Mouse (Mus musculus) cerebellum, postnatal 10 days (tissue): ENCODE results near the gene Clasp1.

Experiments
- DNase-seq, 2 experiments: peaks; one replicate each; pipeline ENCODE4 v3.0.0; 2021; ENCODE audit warnings: mixed read lengths in 2 of 2

Clasp1 gene

GRCm38 (mm10) chr1:118454817-118455216 lies 66.0 kb downstream of the Clasp1 start:
- no peak for DNase-seq

GRCm38 (mm10) chr1:118457256-118457882 lies 68.5 kb downstream of the Clasp1 start:
- peak; percentile 39 to 57 for DNase-seq

GRCm38 (mm10) chr1:118457883-118458259 lies 69.0 kb downstream of the Clasp1 start:
- no peak for DNase-seq

DNA sequence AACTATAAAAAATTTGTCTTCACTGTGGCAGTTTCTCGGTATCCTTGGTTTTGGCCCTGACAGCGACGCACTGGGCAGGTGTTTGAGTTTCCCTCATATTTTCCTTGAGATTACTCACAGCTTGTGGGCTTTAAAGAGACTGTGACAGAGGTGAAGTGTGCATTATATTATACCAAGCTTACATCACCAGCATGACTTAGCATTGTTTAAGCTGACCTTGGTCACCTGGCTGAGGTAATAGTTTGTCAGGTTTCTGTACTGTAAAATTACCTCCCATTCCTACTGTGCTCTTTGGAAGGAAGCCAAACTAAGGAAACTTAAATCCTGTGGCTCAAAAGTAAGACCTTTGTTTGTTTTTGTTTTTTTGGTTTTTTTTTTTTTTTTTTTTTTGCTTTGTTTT lies 69.4 kb downstream of the Clasp1 start:
- no peak for DNase-seq

- peak; percentile 92 to 93 for DNase-seq
Observed at GRCm38 (mm10) chr1:118458963-118459920, 70.4 kb downstream of the Clasp1 start.

DNA sequence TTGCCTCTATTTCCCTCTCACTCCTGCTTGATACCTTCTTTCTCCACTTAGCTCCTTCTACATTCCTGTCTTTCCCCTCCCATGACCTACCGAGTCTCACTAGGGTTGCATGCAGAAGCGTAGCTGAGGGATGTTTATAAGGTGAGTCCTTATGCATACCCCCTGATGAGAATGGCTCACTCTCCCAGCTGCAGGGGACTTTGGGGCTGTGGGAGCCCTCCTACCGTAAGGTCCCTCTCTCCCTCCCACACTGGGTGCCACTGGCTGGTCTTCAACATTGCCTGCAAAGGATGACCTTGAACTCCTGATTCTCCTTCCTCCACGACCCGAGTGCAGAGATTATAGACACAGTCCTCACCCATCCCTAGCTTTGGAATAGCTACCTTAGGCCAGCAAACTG lies 71.9 kb downstream of the Clasp1 start:
- DNase-seq, result no peak

- peak in 1 of 2 experiments; percentile 18 for DNase-seq
Observed at GRCm38 (mm10) chr1:118466041-118466440, 77.2 kb downstream of the Clasp1 start.

DNA sequence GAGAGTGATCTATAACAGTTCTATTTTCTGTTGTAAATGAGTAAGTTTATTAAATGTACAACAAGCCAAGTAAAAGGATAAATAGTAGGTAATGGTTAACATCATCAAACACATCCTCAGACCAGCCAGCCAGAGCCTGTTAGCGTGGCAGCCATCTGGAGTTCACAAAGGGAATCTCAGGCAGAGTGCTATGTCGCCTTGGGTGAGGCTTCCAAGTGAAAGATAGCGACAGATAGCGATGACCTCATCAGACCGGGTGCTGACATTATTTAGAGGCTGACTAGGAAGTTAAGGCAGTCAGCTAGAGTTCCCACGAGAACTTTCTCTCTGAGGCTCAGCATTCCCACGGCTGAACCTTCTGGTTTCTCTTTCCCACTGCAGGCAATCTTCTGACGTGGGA lies 83.5 kb downstream of the Clasp1 start:
- no peak for DNase-seq

DNA sequence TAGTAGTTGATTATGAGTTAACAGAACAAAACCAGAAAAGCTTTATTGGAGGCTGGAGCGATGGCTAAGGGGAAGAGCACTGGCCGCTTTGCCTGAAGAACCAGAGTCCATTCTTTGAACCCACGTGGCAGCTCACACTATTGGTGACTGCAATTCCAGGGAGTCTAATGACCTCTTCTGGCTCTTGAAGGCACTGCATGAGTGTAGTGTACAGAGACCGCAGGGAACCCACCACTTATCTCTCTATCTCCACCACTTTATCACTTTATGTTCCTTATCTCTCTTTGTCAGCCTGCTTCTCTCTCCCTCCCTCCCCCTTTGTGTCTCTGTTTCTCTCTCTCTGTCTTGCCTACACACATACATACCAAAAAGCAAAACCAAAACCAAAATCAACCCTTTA lies 88.1 kb downstream of the Clasp1 start:
- peak; percentile 66 to 67 for DNase-seq

DNA sequence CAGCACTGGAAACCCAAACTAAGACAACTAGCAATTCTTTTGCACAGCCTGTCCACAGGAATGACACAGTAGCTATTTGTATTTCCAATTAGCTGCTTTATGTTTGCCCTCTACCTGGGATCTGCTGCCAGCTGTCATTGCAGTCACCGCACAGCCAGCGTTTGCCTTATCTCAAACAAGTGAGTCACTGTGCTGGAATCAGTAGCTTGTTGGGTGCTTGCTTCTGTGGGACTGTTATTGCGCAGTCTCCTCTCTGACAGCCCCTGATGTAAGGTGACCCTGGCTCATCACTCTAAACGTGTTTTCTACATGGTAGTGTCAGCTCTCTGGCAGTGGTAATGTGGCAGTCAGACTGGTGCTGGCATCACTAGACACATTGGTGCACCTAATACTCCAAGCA lies 90.4 kb downstream of the Clasp1 start:
- no peak for DNase-seq

DNA sequence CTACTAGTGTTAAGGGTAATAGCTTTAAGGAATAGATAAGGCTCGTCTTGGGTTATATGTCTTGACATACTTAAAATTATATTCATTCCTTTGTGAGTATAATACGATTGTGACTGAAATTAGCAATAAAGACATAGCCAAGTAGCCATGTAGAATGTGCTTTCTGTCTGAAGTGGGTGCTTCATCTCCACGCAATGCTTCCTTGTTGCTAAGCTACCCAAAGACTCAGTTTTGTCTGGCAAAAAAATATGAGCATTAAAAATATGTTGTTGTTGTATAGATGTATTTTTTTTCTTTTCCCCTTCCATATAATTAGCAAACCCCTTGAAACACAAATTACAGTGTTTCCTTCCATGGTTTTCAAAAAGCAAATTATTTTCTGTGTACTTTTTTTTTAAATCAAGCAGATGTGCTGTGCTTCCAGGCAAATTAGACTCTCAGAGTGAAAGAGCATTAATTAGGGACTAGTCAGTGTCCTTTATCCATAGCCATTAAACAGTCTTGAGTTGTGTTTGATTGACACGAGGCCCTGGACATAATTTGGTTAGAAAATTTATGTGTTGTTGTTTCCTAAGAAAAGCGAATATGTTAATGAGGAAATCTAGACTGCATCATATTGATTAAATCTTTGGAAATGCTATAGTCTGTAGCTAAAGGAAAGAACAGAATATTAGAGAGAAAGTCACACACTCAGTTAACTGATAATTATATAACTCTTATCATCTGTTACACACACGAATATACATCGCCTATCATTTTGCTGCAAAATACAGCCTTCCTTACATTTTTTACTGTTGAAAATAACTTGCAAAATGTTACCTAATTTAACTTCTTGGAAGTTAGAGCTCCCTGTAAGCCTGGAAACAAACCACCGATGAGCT lies 91.9 kb downstream of the Clasp1 start:
- DNase-seq, result no peak

DNA sequence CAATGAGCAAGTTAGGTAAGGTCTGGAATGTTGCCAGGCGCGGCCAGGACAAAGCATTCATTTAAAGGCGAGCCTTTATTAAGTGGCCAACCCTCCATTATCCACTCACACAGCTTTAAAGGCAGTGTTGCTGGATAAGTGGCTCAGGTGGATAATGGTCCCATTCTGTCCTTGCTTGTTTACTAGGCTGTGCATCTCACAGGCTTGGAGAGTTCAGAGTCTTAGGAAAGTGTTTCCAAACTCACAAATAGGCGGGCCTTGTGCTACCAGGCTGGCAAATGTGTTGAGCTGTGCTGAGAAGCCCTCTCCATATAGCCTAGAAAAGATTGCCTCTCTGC lies 92.5 kb downstream of the Clasp1 start:
- peak in 1 of 2 experiments; percentile 16 for DNase-seq

DNA sequence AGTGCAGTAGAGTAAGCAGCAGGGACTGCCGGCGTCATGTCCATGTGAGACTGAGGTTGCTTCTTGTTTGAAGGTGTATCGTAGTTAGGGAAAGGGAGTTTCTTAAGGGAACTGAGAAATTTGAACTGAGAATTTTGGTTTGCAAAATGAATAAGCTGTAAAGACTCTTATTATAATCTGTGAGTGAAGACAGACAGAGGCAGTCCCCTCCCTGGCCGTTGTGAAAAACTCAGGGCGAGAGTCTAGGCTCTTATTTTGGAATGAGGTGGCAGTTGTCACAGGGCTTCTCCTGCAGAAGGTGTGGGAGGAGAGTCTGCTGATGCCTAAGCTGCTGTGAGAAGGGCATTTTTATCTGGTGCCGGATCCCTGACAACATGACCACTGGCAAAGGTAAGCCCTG lies 92.8 kb downstream of the Clasp1 start:
- DNase-seq, result no peak

GRCm38 (mm10) chr1:118482285-118483019 lies 93.6 kb downstream of the Clasp1 start:
- DNase-seq, result no peak

DNA sequence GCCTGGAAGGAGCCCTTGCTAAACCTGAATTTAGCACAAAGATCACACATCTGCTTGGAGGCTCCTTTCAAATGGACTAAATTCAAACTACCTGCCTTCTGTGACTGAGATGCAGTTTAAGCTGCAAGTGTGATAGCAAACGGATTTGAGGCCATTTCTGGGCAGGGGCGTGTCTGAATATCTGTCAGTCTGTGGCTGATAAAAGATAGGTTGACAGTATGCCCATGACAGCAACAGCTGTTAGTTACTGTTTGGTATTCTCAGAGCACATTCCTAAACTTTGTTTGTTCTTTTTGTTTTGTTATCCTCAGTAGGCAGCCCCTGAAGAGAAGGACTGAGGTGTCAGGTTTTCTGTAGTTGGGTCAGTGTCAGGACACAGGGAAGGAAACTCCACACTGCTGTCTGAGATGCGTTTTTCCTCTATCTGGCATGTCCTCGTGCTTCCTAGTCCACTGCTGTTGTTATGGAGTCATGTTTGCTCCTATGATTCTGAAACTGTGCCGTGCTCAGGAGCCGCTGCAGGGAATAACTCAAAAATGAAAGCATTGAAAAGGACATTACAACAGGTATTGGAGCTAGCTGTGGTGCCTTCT lies 94.7 kb downstream of the Clasp1 start:
- DNase-seq, result no peak

DNA sequence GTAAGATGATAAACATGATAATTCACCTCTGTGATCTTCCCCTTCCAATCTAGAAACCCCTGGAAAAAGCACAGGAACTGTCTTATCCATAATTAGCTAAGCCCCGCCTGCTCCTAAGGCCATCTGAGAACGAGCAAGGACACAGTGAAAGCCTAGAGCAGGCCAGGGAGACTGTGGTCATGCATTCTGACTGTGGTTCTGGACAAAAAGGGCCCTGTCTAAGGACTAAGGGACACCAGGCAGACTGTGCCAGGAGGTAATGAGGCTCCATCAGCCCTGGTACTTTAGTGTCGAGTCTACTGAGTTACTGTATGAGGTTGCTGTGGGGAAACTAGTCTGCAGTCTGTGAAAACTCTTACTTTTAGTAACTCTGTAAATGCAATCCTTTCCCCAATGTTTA lies 96.7 kb downstream of the Clasp1 start:
- no peak for DNase-seq

- no peak for DNase-seq
Observed at GRCm38 (mm10) chr1:118486021-118486420, 97.2 kb downstream of the Clasp1 start.

DNA sequence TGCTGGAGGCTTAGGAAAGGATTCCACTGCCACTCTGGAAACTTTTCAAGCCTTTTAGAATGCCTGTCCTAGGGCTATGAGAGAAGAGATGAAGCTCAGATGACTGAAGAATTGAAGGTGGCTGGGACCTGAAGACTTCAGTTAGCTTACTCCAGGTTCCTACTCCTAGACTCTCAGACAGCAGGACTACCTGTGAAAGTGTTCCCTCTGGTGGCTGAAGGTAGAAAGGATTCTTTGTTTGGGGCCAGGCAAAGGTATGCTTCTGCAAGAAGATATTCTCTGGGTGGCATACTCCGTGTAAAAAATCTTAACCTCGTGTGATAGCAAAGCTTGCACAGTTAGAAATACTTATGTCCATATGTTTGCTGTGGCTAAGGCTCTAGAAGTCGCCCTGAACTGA lies 104.0 kb downstream of the Clasp1 start:
- no peak for DNase-seq

DNA sequence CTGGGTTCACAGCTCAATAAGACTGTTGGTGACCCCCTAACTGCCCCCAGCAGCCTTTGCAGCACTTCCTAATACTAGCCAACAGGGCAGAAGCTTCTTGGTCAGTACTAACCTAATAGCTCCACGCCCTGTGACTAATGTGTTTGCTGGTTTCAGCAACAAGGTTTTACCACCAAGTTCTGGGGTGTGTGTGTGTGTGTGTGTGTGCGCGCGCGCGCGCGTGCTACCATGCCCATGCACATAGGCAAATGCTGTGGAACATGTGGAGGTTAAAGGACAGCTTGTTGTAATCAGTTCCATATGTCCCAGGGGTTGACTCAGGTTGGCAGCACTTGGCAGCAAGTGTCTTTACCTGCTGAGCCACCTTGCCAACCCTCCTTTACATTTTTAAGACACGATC lies 105.7 kb downstream of the Clasp1 start:
- DNase-seq, result no peak

- peak; percentile 86 to 92 for DNase-seq
Observed at GRCm38 (mm10) chr1:118498311-118498710, 109.5 kb downstream of the Clasp1 start.

DNA sequence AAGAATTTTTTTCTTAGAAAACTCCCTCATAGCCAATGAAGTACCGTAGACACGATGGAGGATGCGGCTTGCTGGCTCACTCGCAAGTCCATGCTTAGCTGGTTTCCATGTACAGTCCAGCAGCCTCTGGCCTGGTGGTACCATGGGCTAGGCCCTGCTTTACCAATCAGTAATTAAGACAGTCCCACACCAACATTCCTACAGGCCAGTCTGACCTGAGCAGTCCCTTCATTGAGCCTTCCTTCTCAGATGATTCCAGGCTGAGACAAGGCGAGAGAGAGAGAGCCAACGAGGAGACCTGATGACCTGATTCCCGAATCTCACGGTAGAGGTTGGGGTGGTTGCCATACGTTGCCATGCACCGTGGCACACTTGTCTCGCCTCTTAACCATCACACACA lies 111.7 kb downstream of the Clasp1 start:
- no peak for DNase-seq

GRCm38 (mm10) chr1:118501691-118502090 lies 112.8 kb downstream of the Clasp1 start:
- DNase-seq, result no peak
